Mouse (Mus musculus): Measurements from ENCODE around the gene Sema3d. TPM values are rescaled to one million over a fixed set of nuclear protein-coding genes. Genes with fewer than 3 reads are reported as not detected.

Sema3d gene
- polyA plus RNA-seq, 1 experiment from 2014 or later = 16.1 TPM

GRCm38 (mm10) chr5:12579752-12580151 is 196.6 kb downstream of the Sema3d start:
- H3K36me3 ChIP-seq (ENCODE audit: insufficient read depth, low read length) = 0 out of 2 replicates have a peak, but pooled peaks cover 2% of the 10 kb centered on the region
- no peaks in the 10 kb centered on the region for H3K27me3 ChIP-seq (ENCODE audit: insufficient read depth, low read length)
- no peak overlapping the region for H3K4me3 ChIP-seq (ENCODE audit: low read length)
- H3K4me1 ChIP-seq (ENCODE audit: insufficient read depth, low read length) = 0 out of 2 replicates have a peak, but pooled peaks cover 3% of the 10 kb centered on the region
- no peaks in the 10 kb centered on the region for H3K9me3 ChIP-seq (ENCODE audit: low read length)
- no peak overlapping the region for H3K27ac ChIP-seq (ENCODE audit: low read length)
- ATAC-seq (ENCODE audit: low FRiP score, low TSS enrichment) = no peak
- no peak overlapping the region for H3K4me2 ChIP-seq (replicated peaks; ENCODE audit: low read depth, low read length)
- 52% methylated on average over 4 of the region's 4 CpGs for WGBS
- H3K9ac ChIP-seq (replicated peaks; ENCODE audit: low read length) = no peak overlapping the region

- H3K9ac ChIP-seq (replicated peaks; ENCODE audit: low read length) = no peak overlapping the region
- H3K4me1 ChIP-seq (ENCODE audit: insufficient read depth, low read length) = 0 out of 2 replicates have a peak, but pooled peaks cover 3% of the 10 kb centered on the region
- peaks cover 10% of the 10 kb centered on the region; the same call in 1 of the 2 replicates for H3K36me3 ChIP-seq (ENCODE audit: insufficient read depth, low read length)
- 92% methylated on average over 1 of the region's 1 CpGs for WGBS
- no peak overlapping the region for H3K4me2 ChIP-seq (replicated peaks; ENCODE audit: low read depth, low read length)
- H3K9me3 ChIP-seq (ENCODE audit: low read length) = no peaks in the 10 kb centered on the region
- H3K4me3 ChIP-seq (ENCODE audit: low read length) = no peak overlapping the region
- no peak for ATAC-seq (ENCODE audit: low FRiP score, low TSS enrichment)
- no peaks in the 10 kb centered on the region for H3K27me3 ChIP-seq (ENCODE audit: insufficient read depth, low read length)
- H3K27ac ChIP-seq (ENCODE audit: low read length) = no peak overlapping the region
These were observed 199.4 kb downstream of the Sema3d start for GRCm38 (mm10) chr5:12582540-12582939.

GRCm38 (mm10) chr5:12583293-12583834 is 200.2 kb downstream of the Sema3d start:
- 35% methylated on average over 3 of the region's 3 CpGs for whole genome bisulfite sequencing
- no peak overlapping the region for H3K4me3 ChIP-seq (ENCODE audit: low read length)
- H3K9me3 ChIP-seq (ENCODE audit: low read length) = no peaks in the 10 kb centered on the region
- peak; percentile 83; the same call in 1 of the 2 replicates for ATAC-seq (ENCODE audit: low FRiP score, low TSS enrichment)
- no peak overlapping the region for H3K4me2 ChIP-seq (replicated peaks; ENCODE audit: low read depth, low read length)
- H3K9ac ChIP-seq (replicated peaks; ENCODE audit: low read length) = no peak overlapping the region
- no peak overlapping the region for H3K27ac ChIP-seq (ENCODE audit: low read length)
- H3K36me3 ChIP-seq (ENCODE audit: insufficient read depth, low read length) = peaks cover 9% of the 10 kb centered on the region; the same call in 1 of the 2 replicates
- H3K4me1 ChIP-seq (ENCODE audit: insufficient read depth, low read length) = 0 out of 2 replicates have a peak, but pooled peaks cover 3% of the 10 kb centered on the region
- H3K27me3 ChIP-seq (ENCODE audit: insufficient read depth, low read length) = no peaks in the 10 kb centered on the region

- H3K4me2 ChIP-seq (replicated peaks; ENCODE audit: low read depth, low read length) = no peak overlapping the region
- H3K9ac ChIP-seq (replicated peaks; ENCODE audit: low read length) = no peak overlapping the region
- no peak for ATAC-seq (ENCODE audit: low FRiP score, low TSS enrichment)
- H3K4me1 ChIP-seq (ENCODE audit: insufficient read depth, low read length) = 0 out of 2 replicates have a peak, but pooled peaks cover 3% of the 10 kb centered on the region
- H3K27me3 ChIP-seq (ENCODE audit: insufficient read depth, low read length) = no peaks in the 10 kb centered on the region
- H3K27ac ChIP-seq (ENCODE audit: low read length) = no peak overlapping the region
- H3K4me3 ChIP-seq (ENCODE audit: low read length) = no peak overlapping the region
- WGBS = 89% methylated on average over 9 of the region's 9 CpGs
- H3K36me3 ChIP-seq (ENCODE audit: insufficient read depth, low read length) = peaks cover 9% of the 10 kb centered on the region; the same call in 1 of the 2 replicates
- no peaks in the 10 kb centered on the region for H3K9me3 ChIP-seq (ENCODE audit: low read length)
These were observed 201.7 kb downstream of the Sema3d start for GRCm38 (mm10) chr5:12584886-12585285.

GRCm38 (mm10) chr5:12634227-12634980 is 251.2 kb downstream of the Sema3d start:
- ATAC-seq (ENCODE audit: low FRiP score, low TSS enrichment) = peak; percentile 61; the same call in 1 of the 2 replicates
- Histone ChIP-seq H3K4me3 (ENCODE audit: low read length) (no peak overlapping the region), H3K36me3 (ENCODE audit: insufficient read depth, low read length) (no peaks in the 10 kb centered on the region), H3K4me2 (replicated peaks; ENCODE audit: low read depth, low read length) (peak overlapping the region; percentile 29; the same call in 1 of the 2 replicates), H3K9ac (replicated peaks; ENCODE audit: low read length) (no peak overlapping the region), H3K27ac (ENCODE audit: low read length) (0 out of 2 replicates have a peak overlapping the region, but pooled peaks have one; percentile 15), H3K27me3 (ENCODE audit: insufficient read depth, low read length) (no peaks in the 10 kb centered on the region), H3K4me1 (ENCODE audit: insufficient read depth, low read length) (0 out of 2 replicates have a peak, but pooled peaks cover 7% of the 10 kb centered on the region), H3K9me3 (ENCODE audit: low read length) (no peaks in the 10 kb centered on the region)
- 14% methylated on average over 8 of the region's 8 CpGs for WGBS

- H3K4me3 ChIP-seq (ENCODE audit: low read length) = no peak overlapping the region
- no peak for ATAC-seq (ENCODE audit: low FRiP score, low TSS enrichment)
- WGBS = 71% methylated on average over 7 of the region's 7 CpGs
- 0 out of 2 replicates have a peak, but pooled peaks cover 7% of the 10 kb centered on the region for H3K4me1 ChIP-seq (ENCODE audit: insufficient read depth, low read length)
- no peak overlapping the region for H3K27ac ChIP-seq (ENCODE audit: low read length)
- no peak overlapping the region for H3K9ac ChIP-seq (replicated peaks; ENCODE audit: low read length)
- H3K36me3 ChIP-seq (ENCODE audit: insufficient read depth, low read length) = no peaks in the 10 kb centered on the region
- no peak overlapping the region for H3K4me2 ChIP-seq (replicated peaks; ENCODE audit: low read depth, low read length)
- H3K9me3 ChIP-seq (ENCODE audit: low read length) = no peaks in the 10 kb centered on the region
- H3K27me3 ChIP-seq (ENCODE audit: insufficient read depth, low read length) = no peaks in the 10 kb centered on the region
These were observed 254.7 kb downstream of the Sema3d start for GRCm38 (mm10) chr5:12637763-12638468.

Data from kidney, embryonic 16.5 days (tissue).